Mouse (Mus musculus) kidney, adult 2 months (tissue): ENCODE results near the gene Pm20d1. TPM values are rescaled to one million over a fixed set of nuclear protein-coding genes. Genes with fewer than 3 reads are reported as not detected.
A peak's percentile ranks its signal among the peaks of the same experiment; 100 is the strongest.
"Not testable (repeated sequence)": the region's sequence is repeated elsewhere in the genome, so short reads cannot be mapped to it uniquely, and the experiment has no call there.

Source experiments
- DNase-seq: peaks from one replicate; pipeline ENCODE4 v3.0.0; 2021
- H3K27ac ChIP-seq: fragments of 200-500 bp; 2 replicates; pipeline ENCODE4 v1.5.1; 2012; ENCODE audit warnings: low read depth, low read length, control low read depth, inconsistent platforms; ENCODE audit not compliant: insufficient read depth
- H3K27me3 ChIP-seq: fragments of 200-500 bp; replicated peaks from 2 replicates; pipeline ENCODE4 v1.6.1; 2012; ENCODE audit warnings: mild to moderate bottlenecking, moderate library complexity, low read length, inconsistent platforms; ENCODE audit not compliant: control insufficient read depth, insufficient read depth
- H3K36me3 ChIP-seq: fragments of 200-500 bp; 2 replicates; pipeline ENCODE4 v1.6.1; 2012; ENCODE audit warnings: mild to moderate bottlenecking, moderate library complexity, low read length, inconsistent platforms; ENCODE audit not compliant: control insufficient read depth, insufficient read depth
- H3K4me1 ChIP-seq: fragments of 200-500 bp; 2 replicates; pipeline ENCODE4 v1.6.1; 2011; ENCODE audit warnings: low read length; ENCODE audit not compliant: control insufficient read depth, insufficient read depth
- H3K4me3 ChIP-seq: fragments of 200-500 bp; 2 replicates; pipeline ENCODE4 v1.5.1; 2011; ENCODE audit warnings: mild to moderate bottlenecking, low read depth, low read length, control low read depth; ENCODE audit not compliant: insufficient read depth
- CTCF ChIP-seq: fragments of 200-500 bp; conservative IDR thresholded peaks from 2 replicates; pipeline ENCODE4 v1.5.1; 2011; ENCODE audit warnings: low read depth, mild to moderate bottlenecking, control low read depth, low read length, moderate library complexity, mixed read lengths; ENCODE audit not compliant: insufficient read depth, insufficient read length
- POLR2A ChIP-seq: fragments of 200-500 bp; IDR thresholded peaks from one replicate; pipeline ENCODE4 v1.6.1; 2011; ENCODE audit warnings: low read depth, low read length, control low read depth
- WGBS: fragments of 180-500 bp; shearing (Covaris S2); methylation state at CpG from one replicate; pipeline ENCODE4 v1.1.7; 2018; 5-methylcytosine and 5-hydroxymethylcytosine counted together
- polyA plus RNA-seq: library from polyadenylated mRNA; depleted of rRNA; stranded (reverse); fragments of >200 nt; gene quantifications from 2 replicates; pipeline ENCODE4 v1.2.3, GENCODE M21; 2012

Pm20d1 gene
- polyA plus RNA-seq, 1 experiment = 26.3 TPM

- H3K36me3 ChIP-seq = no peaks in the 10 kb centered on the region
- H3K4me3 ChIP-seq = no peak overlapping the region
- H3K27ac ChIP-seq = no peak overlapping the region
- no peak for DNase-seq
- 43% methylated on average over 9 of the region's 9 CpGs for WGBS
- H3K27me3 ChIP-seq = no peaks in the 10 kb centered on the region
- no peak for TF ChIP-seq POLR2A
- TF ChIP-seq CTCF = no peak
- H3K4me1 ChIP-seq = no peaks in the 10 kb centered on the region
Observed at GRCm38 (mm10) chr1:131812006-131812405, 14.8 kb downstream of the Pm20d1 start.

- no peak overlapping the region for H3K27ac ChIP-seq
- H3K36me3 ChIP-seq = no peaks in the 10 kb centered on the region
- no peaks in the 10 kb centered on the region for H3K27me3 ChIP-seq
- WGBS = 90% methylated on average over 9 of the region's 9 CpGs
- no peak overlapping the region for H3K4me3 ChIP-seq
- DNase-seq = no peak
- H3K4me1 ChIP-seq = no peaks in the 10 kb centered on the region
- TF ChIP-seq CTCF = no peak
- no peak for TF ChIP-seq POLR2A
Observed at GRCm38 (mm10) chr1:131812631-131813295, 15.6 kb downstream of the Pm20d1 start.

- no peaks in the 10 kb centered on the region for H3K27me3 ChIP-seq
- TF ChIP-seq CTCF = no peak
- TF ChIP-seq POLR2A = no peak
Observed at GRCm38 (mm10) chr1:131813731-131814130, 16.6 kb downstream of the Pm20d1 start.

GRCm38 (mm10) chr1:131814191-131814590 lies 17.0 kb downstream of the Pm20d1 start:
- Histone ChIP-seq H3K4me1 (no peaks in the 10 kb centered on the region), H3K27me3 (no peaks in the 10 kb centered on the region), H3K27ac (no peak overlapping the region), H3K4me3 (no peak overlapping the region), H3K36me3 (no peaks in the 10 kb centered on the region)
- no peak for DNase-seq
- WGBS = 87% methylated on average over 3 of the region's 3 CpGs
- TF ChIP-seq CTCF (0 out of 2 replicates have a peak, but pooled peaks have one; percentile 1), POLR2A (no peak)

More at GRCm38 (mm10) chr1:131813731-131814130, 16.6 kb downstream of the Pm20d1 start:
- Histone ChIP-seq H3K36me3 (no peaks in the 10 kb centered on the region), H3K4me3 (no peak overlapping the region), H3K4me1 (no peaks in the 10 kb centered on the region), H3K27ac (no peak overlapping the region)
- 84% methylated on average over 4 of the region's 4 CpGs for WGBS
- no peak for DNase-seq

GRCm38 (mm10) chr1:131816886-131817285 lies 19.7 kb downstream of the Pm20d1 start:
- 80% methylated on average over 6 of the region's 6 CpGs for WGBS

GRCm38 (mm10) chr1:131820353-131820752 lies 23.2 kb downstream of the Pm20d1 start:
- not testable (repeated sequence) for H3K27ac ChIP-seq, H3K36me3 ChIP-seq, H3K4me3 ChIP-seq, H3K4me1 ChIP-seq, DNase-seq, H3K27me3 ChIP-seq
- 84% methylated on average over 9 of the region's 9 CpGs for WGBS

More at GRCm38 (mm10) chr1:131816886-131817285, 19.7 kb downstream of the Pm20d1 start:
- no peak for DNase-seq
- Histone ChIP-seq H3K4me1 (no peaks in the 10 kb centered on the region), H3K27me3 (no peaks in the 10 kb centered on the region), H3K27ac (no peak overlapping the region), H3K36me3 (no peaks in the 10 kb centered on the region), H3K4me3 (no peak overlapping the region)
- TF ChIP-seq POLR2A (no peak), CTCF (no peak)

GRCm38 (mm10) chr1:131820887-131821328 lies 23.7 kb downstream of the Pm20d1 start:
- no peaks in the 10 kb centered on the region for H3K4me1 ChIP-seq
- no peak overlapping the region for H3K27ac ChIP-seq
- no peak overlapping the region for H3K4me3 ChIP-seq
- 70% methylated on average over 10 of the region's 10 CpGs for WGBS
- no peaks in the 10 kb centered on the region for H3K27me3 ChIP-seq
- DNase-seq = no peak
- TF ChIP-seq CTCF (no peak), POLR2A (no peak)
- no peaks in the 10 kb centered on the region for H3K36me3 ChIP-seq

- Histone ChIP-seq H3K27me3 (no peaks in the 10 kb centered on the region), H3K4me3 (no peak overlapping the region), H3K27ac (no peak overlapping the region), H3K4me1 (no peaks in the 10 kb centered on the region), H3K36me3 (no peaks in the 10 kb centered on the region)
- no peak for TF ChIP-seq POLR2A
- TF ChIP-seq CTCF = no peak
- no peak for DNase-seq
- WGBS = 71% methylated on average over 8 of the region's 8 CpGs
Observed at GRCm38 (mm10) chr1:131822292-131822691, 25.1 kb downstream of the Pm20d1 start.
